Mouse (Mus musculus) lung, embryonic 16.5 days (tissue): ENCODE results near the gene Mcm3. TPM values are rescaled to one million over a fixed set of nuclear protein-coding genes. Genes with fewer than 3 reads are reported as not detected.
"Not testable (repeated sequence)": the region's sequence is repeated elsewhere in the genome, so short reads cannot be mapped to it uniquely, and the experiment has no call there.

Experiments
- ATAC-seq: fragments of 200-750 bp; cut with Nextera tagmentation; 2 replicates; pipeline ENCODE4 v1.8.0; 2017; ENCODE audit warnings: low read depth, mild to moderate bottlenecking, moderate library complexity
- H3K27ac ChIP-seq: fragments of 300-500 bp; sonication (generic); 2 replicates; pipeline ENCODE4 v1.5.1; 2014; ENCODE audit warnings: mild to moderate bottlenecking, control low read depth, low read length
- H3K27me3 ChIP-seq: fragments of 300-500 bp; sonication (generic); 2 replicates; pipeline ENCODE4 v1.6.1; 2014; ENCODE audit warnings: low read depth, low read length, mixed read lengths; ENCODE audit not compliant: control insufficient read depth, insufficient read depth
- H3K36me3 ChIP-seq: fragments of 300-500 bp; sonication (generic); 2 replicates; pipeline ENCODE4 v1.6.1; 2014; ENCODE audit warnings: low read length; ENCODE audit not compliant: control insufficient read depth, insufficient read depth
- H3K4me1 ChIP-seq: fragments of 300-500 bp; sonication (generic); replicated peaks from 2 replicates; pipeline ENCODE4 v1.6.1; 2014; ENCODE audit warnings: low read length, mixed read lengths; ENCODE audit not compliant: control insufficient read depth, insufficient read depth
- H3K4me2 ChIP-seq: fragments of 300-500 bp; sonication (generic); 2 replicates; pipeline ENCODE4 v1.6.1; 2014; ENCODE audit warnings: low read depth, low read length, control low read depth
- H3K4me3 ChIP-seq: fragments of 300-500 bp; sonication (generic); 2 replicates; pipeline ENCODE4 v1.5.1; 2014; ENCODE audit warnings: mild to moderate bottlenecking, low read length, control low read depth
- H3K9ac ChIP-seq: fragments of 300-500 bp; sonication (generic); 2 replicates; pipeline ENCODE4 v1.6.1; 2014; ENCODE audit warnings: low read length, control low read depth
- H3K9me3 ChIP-seq: fragments of 300-500 bp; sonication (generic); 2 replicates; pipeline ENCODE4 v1.6.1; 2016; ENCODE audit warnings: low read length; ENCODE audit not compliant: control insufficient read depth
- WGBS: fragments of 180-500 bp; shearing (Covaris S2); extraction: QIAGEN DNeasy Blood & Tissue Kit; methylation state at CpG from one replicate; pipeline ENCODE4 v1.1.7; 2014; 5-methylcytosine and 5-hydroxymethylcytosine counted together
- polyA plus RNA-seq: library from polyadenylated mRNA; unstranded; fragments of >200 nt; fragmentation: Nextera tagmentation; extraction: Ambion mirVana; gene quantifications from 2 replicates; pipeline ENCODE4 v1.2.1, GENCODE M21; 2015

Mcm3 gene
- polyA plus RNA-seq, 1 experiment from 2014 or later = 165 TPM

DNA sequence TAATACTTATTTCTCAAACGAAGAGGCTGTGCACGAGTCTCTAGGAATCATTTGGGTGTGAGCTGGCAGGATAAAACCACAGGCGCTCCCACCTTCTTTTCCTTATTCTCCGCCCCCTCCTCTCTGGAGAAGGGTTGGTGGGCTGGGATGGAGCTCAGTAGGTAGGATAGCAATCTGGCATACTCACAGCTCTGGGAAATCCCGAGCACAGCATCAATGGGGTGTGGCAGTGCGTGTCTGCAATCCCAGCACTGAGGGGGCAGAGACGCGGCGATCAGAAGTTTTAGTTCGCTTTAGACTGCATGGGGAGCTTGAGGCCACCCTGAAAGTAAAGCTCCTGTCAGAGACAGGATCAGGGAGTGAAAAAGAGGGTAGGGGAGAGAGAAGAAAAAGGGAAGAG lies 31.7 kb downstream of the Mcm3 start:
- 48% methylated on average over 10 of the region's 10 CpGs for WGBS
- no peaks in the 10 kb centered on the region for H3K4me1 ChIP-seq
- H3K9ac ChIP-seq = no peak overlapping the region
- no peaks in the 10 kb centered on the region for H3K9me3 ChIP-seq
- H3K4me3 ChIP-seq = no peak overlapping the region
- no peaks in the 10 kb centered on the region for H3K36me3 ChIP-seq
- no peak overlapping the region for H3K4me2 ChIP-seq
- no peaks in the 10 kb centered on the region for H3K27me3 ChIP-seq
- no peak overlapping the region for H3K27ac ChIP-seq
- ATAC-seq = no peak

DNA sequence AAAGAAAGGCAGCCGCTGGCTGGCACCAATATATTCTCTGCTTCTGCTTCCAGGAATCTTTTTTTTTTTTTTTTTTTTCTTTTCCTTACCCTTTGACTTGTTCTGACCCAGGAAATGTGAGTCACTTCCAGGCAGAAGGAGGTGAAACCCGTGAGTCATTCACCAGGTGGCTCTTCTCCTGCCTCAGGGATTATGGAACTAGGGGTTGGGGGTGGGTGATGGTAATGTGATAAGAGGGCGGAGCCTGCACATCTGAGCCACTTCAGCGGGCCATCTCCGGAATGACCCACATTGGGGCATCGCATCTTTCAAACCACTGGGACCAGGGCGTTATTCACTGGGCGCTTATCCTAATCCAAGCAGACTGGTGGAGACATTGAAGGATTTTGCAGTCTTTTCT lies 33.1 kb downstream of the Mcm3 start:
- H3K9me3 ChIP-seq = no peaks in the 10 kb centered on the region
- H3K4me1 ChIP-seq = no peaks in the 10 kb centered on the region
- no peak overlapping the region for H3K9ac ChIP-seq
- no peak overlapping the region for H3K27ac ChIP-seq
- H3K4me3 ChIP-seq = no peak overlapping the region
- ATAC-seq = no peak
- H3K27me3 ChIP-seq = no peaks in the 10 kb centered on the region
- no peak overlapping the region for H3K4me2 ChIP-seq
- H3K36me3 ChIP-seq = no peaks in the 10 kb centered on the region
- 38% methylated on average over 8 of the region's 8 CpGs for WGBS

DNA sequence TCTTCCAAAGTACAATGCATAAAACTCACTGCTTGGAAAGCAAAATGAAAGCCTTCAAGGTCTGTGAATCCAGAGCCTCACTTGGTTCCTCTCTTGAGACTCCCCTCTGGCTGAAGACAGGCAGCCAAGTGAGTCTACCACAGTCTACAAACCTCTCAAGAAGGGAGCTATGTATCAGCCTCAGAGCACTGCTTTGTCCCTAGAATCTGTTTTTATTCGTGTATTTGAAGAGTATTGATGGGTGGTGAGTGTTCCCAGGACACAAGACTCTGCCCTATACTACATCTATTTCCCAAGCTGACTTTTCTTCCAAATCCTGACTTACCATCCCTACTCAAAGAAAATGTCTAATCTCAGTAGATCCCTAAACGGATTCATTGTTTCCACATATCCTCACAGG lies 41.7 kb downstream of the Mcm3 start:
- no peak for ATAC-seq
- Histone ChIP-seq H3K9me3 (no peaks in the 10 kb centered on the region), H3K9ac (no peak overlapping the region), H3K36me3 (no peaks in the 10 kb centered on the region), H3K4me3 (no peak overlapping the region), H3K4me2 (no peak overlapping the region), H3K4me1 (no peaks in the 10 kb centered on the region), H3K27me3 (no peaks in the 10 kb centered on the region), H3K27ac (no peak overlapping the region)
- WGBS = 68% methylated on average over 2 of the region's 2 CpGs

DNA sequence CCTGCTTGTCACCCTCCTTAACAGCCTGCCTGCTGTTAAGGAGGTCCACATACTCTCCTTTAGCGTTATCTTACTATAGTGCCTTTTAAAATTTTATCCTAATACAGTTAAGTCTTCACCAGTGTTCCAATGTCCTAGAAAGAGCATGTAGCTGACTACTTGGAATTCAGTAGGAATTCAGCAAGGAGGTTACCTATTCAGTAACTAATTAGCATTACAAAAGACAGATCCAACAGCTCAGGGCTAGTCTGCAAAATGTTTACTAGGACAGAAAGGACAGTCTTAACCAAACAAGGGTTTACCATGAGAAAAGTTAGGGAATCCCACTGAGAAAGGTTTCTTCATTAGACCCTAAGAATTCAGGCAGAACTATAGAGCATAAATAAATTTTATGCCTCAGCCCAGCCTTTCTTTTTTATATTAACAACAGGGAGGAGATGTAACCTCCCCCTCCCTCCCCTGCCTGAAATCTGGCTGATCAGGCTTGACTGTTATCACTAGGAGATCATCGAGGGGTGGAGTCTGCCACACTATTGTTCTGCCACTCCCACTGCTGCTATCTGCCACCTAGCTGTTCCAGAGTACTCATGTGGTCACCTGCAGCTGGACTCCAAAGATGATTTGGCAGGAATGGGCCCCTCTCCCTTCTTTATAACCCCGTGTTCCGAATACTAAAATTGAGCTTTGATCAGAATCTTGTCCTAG lies 45.9 kb downstream of the Mcm3 start:
- not testable (repeated sequence) for H3K27ac ChIP-seq, H3K27me3 ChIP-seq, H3K9me3 ChIP-seq, H3K4me2 ChIP-seq, H3K4me1 ChIP-seq, H3K4me3 ChIP-seq, H3K9ac ChIP-seq, H3K36me3 ChIP-seq, ATAC-seq
- WGBS = 80% methylated on average over 4 of the region's 4 CpGs

DNA sequence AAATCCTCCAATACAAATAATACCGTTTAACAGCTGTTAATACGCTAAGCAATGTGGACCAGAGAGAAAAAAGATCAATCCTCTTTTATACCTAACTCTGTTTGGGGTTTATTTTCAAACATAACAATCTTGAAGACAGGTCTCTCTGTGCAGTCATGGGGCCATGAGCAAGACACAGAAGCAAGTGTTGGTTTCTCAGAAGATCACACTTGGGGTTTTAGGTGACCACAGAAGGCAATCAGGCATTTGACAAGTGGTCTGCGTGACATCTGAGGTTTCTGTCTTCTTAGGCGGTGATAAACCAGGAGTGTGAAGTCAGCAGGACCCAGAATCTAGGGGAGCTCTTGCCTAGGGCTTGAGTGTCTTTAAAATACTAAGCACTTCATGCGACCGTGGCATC lies 53.6 kb downstream of the Mcm3 start:
- ATAC-seq = no peak

DNA sequence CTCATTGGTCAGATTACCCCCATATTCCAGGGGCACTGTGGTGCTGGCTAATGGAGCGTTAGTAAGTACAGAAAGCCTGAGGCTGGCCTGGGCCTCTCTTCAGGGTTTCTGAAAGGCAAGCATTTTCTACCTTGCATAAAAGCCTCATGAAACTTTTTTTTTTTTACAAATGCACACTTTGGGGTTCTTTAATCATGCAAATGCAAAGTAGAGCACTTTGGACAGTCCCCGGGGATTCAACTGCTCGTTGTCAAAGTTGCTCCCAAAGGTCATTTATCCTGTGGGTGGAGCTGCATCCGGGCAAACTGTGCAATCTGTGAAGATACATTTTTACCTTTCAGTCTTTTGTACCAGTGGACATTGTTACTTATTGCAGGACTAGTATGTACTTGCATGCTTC lies 58.7 kb downstream of the Mcm3 start:
- no peak overlapping the region for H3K9ac ChIP-seq
- H3K4me1 ChIP-seq = no peaks in the 10 kb centered on the region
- H3K27me3 ChIP-seq = no peaks in the 10 kb centered on the region
- H3K4me2 ChIP-seq = no peak overlapping the region
- H3K36me3 ChIP-seq = no peaks in the 10 kb centered on the region
- H3K27ac ChIP-seq = no peak overlapping the region
- H3K9me3 ChIP-seq = no peaks in the 10 kb centered on the region
- WGBS = 78% methylated on average over 4 of the region's 4 CpGs
- no peak for ATAC-seq
- H3K4me3 ChIP-seq = no peak overlapping the region

More for the DNA sequence above, 53.6 kb downstream of the Mcm3 start:
- no peak overlapping the region for H3K9ac ChIP-seq
- H3K36me3 ChIP-seq = no peaks in the 10 kb centered on the region
- no peak overlapping the region for H3K4me2 ChIP-seq
- no peak overlapping the region for H3K27ac ChIP-seq
- H3K4me3 ChIP-seq = no peak overlapping the region
- H3K4me1 ChIP-seq = no peaks in the 10 kb centered on the region
- no peaks in the 10 kb centered on the region for H3K27me3 ChIP-seq
- no peaks in the 10 kb centered on the region for H3K9me3 ChIP-seq
- 77% methylated on average over 6 of the region's 6 CpGs for WGBS

DNA sequence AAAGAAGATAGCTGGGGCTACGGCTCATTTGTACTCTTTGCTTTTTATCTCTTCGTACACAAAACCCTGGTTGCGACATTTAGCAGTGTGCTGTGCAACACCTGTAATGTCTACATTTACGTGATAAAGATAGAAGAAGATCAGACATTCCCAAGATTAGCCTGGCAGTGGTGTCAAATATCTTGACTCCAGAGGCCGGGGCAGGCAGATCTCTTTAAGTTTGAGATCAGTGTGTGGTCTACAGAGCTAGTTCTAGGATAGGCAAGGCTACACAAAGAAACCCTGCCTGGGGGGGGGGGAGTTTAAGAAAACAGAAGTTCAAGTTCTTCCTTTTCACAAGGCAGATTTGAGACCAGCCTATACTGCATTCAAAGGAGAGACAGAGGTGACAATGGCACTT lies 59.8 kb downstream of the Mcm3 start:
- no peak overlapping the region for H3K4me2 ChIP-seq
- WGBS = 69% methylated on average over 5 of the region's 5 CpGs

DNA sequence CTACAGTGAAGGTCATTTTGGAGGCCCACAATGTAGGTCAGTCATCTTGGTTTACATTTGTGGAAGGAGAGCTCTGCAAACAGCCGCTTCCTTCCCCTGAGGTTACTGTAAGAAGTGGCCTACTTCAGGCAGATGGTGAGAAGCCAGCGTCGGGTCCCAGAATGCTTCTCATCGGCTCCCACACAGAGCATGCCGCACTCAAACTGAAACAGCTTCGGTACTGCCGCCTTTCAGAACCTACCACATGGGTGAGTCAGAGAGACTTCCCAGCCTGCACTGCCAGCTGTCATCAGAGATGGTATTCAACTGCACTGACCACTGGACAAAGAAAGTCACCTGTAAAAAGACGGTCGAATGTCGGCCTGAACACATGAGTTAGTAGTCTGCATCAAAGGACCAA lies 60.3 kb downstream of the Mcm3 start:
- ATAC-seq = no peak
- Histone ChIP-seq H3K9me3 (no peaks in the 10 kb centered on the region), H3K4me1 (no peaks in the 10 kb centered on the region), H3K27me3 (no peaks in the 10 kb centered on the region), H3K4me3 (no peak overlapping the region), H3K4me2 (no peak overlapping the region), H3K36me3 (no peaks in the 10 kb centered on the region), H3K9ac (no peak overlapping the region), H3K27ac (no peak overlapping the region)
- 63% methylated on average over 10 of the region's 10 CpGs for WGBS

More for the DNA sequence above, 59.8 kb downstream of the Mcm3 start:
- Histone ChIP-seq H3K4me1 (no peaks in the 10 kb centered on the region), H3K36me3 (no peaks in the 10 kb centered on the region), H3K4me3 (no peak overlapping the region), H3K9ac (no peak overlapping the region), H3K9me3 (no peaks in the 10 kb centered on the region), H3K27me3 (no peaks in the 10 kb centered on the region), H3K27ac (no peak overlapping the region)
- ATAC-seq = no peak

DNA sequence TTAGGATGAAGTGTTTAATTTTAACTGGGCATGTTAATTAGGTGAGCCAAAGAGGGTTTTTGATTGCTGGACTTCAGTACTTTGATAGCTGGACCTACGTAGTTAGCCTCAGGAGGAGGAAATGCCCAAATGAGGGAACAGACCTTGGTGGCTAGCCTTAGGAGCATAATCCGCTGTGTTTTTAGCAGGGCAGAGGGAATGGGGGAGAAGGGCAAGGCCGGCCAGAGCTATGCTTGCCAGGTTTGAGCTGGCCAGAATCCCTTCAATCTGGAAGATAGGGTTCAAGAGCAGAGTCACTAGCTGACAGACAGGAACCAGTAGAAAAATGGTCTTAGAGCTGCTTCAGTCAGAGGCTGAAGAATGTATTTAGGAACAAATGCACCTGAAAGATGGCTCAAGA lies 62.5 kb downstream of the Mcm3 start:
- no peak overlapping the region for H3K4me2 ChIP-seq
- H3K9me3 ChIP-seq = no peaks in the 10 kb centered on the region
- H3K4me3 ChIP-seq = no peak overlapping the region
- 72% methylated on average over 3 of the region's 3 CpGs for WGBS
- no peak for ATAC-seq
- H3K27me3 ChIP-seq = no peaks in the 10 kb centered on the region
- no peak overlapping the region for H3K27ac ChIP-seq
- H3K36me3 ChIP-seq = no peaks in the 10 kb centered on the region
- H3K9ac ChIP-seq = no peak overlapping the region
- H3K4me1 ChIP-seq = no peaks in the 10 kb centered on the region

DNA sequence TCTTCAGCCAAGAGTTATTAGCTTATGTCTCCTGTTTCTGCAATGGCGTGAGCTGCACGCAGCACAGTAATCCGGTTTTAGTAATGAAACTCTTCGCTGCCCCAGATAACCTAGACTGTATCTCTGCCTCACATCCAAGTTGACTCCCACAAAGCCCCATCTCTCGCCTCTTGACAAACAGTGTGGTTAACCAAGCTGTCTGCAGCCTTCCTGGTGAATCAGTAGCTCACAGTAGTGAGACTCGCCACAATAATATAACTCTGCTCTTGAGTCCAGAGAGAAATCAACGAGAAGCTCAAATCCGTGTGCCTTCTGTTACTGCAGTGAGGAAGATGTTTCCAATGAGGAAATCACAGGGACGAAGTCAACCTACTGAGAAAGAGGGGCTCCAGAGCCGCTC lies 65.7 kb downstream of the Mcm3 start:
- Histone ChIP-seq H3K27me3 (no peaks in the 10 kb centered on the region), H3K4me3 (no peak overlapping the region), H3K36me3 (no peaks in the 10 kb centered on the region), H3K4me2 (no peak overlapping the region), H3K9ac (no peak overlapping the region), H3K27ac (no peak overlapping the region), H3K9me3 (no peaks in the 10 kb centered on the region), H3K4me1 (no peaks in the 10 kb centered on the region)
- WGBS = 80% methylated on average over 10 of the region's 10 CpGs
- no peak for ATAC-seq
